Mouse (Mus musculus) heart, embryonic 13.5 days (tissue): Measurements from ENCODE around the gene Rev1. TPM values are rescaled to one million over a fixed set of nuclear protein-coding genes. Genes with fewer than 3 reads are reported as not detected.

Experiments used
- ATAC-seq: fragments of 200-750 bp; cut with Nextera tagmentation; 2 replicates; pipeline ENCODE4 v1.8.0; 2017; ENCODE audit warnings: moderate TSS enrichment; ENCODE audit not compliant: insufficient number of reproducible peaks, low FRiP score, low TSS enrichment; ENCODE audit errors: extremely low read depth
- H3K27ac ChIP-seq: fragments of 300-500 bp; sonication (generic); replicated peaks from 2 replicates; pipeline ENCODE4 v1.5.1; 2015; ENCODE audit warnings: moderate library complexity, mild to moderate bottlenecking, inconsistent platforms
- H3K27me3 ChIP-seq: fragments of 300-500 bp; sonication (generic); replicated peaks from 2 replicates; pipeline ENCODE4 v1.6.1; 2015; ENCODE audit warnings: mild to moderate bottlenecking, inconsistent platforms
- H3K36me3 ChIP-seq: fragments of 300-500 bp; sonication (generic); 2 replicates; pipeline ENCODE4 v1.6.1; 2015; ENCODE audit warnings: mild to moderate bottlenecking, inconsistent platforms
- H3K4me1 ChIP-seq: fragments of 300-500 bp; sonication (generic); 2 replicates; pipeline ENCODE4 v1.6.1; 2015; ENCODE audit warnings: inconsistent platforms
- H3K4me2 ChIP-seq: fragments of 300-500 bp; sonication (generic); 2 replicates; pipeline ENCODE4 v1.6.1; 2015; ENCODE audit warnings: inconsistent platforms, mild to moderate bottlenecking, moderate library complexity
- H3K4me3 ChIP-seq: fragments of 300-500 bp; sonication (generic); 2 replicates; pipeline ENCODE4 v1.5.1; 2015; ENCODE audit warnings: moderate library complexity, mild to moderate bottlenecking, inconsistent platforms
- H3K9ac ChIP-seq: fragments of 300-500 bp; sonication (generic); 2 replicates; pipeline ENCODE4 v1.6.1; 2015; ENCODE audit warnings: inconsistent platforms, mild to moderate bottlenecking, moderate library complexity
- H3K9me3 ChIP-seq: fragments of 300-500 bp; sonication (generic); 2 replicates; pipeline ENCODE4 v1.6.1; 2016; ENCODE audit warnings: inconsistent platforms
- WGBS: fragments of 180-500 bp; shearing (Covaris S2); methylation state at CpG from one replicate; pipeline ENCODE4 v1.1.7; 2015; ENCODE audit warnings: mixed read lengths; 5-methylcytosine and 5-hydroxymethylcytosine counted together
- polyA plus RNA-seq: library from polyadenylated mRNA; unstranded; fragments of >200 nt; fragmentation: Nextera tagmentation; extraction: Ambion mirVana; gene quantifications from 2 replicates; pipeline ENCODE4 v1.2.1, GENCODE M21; 2015

Rev1 gene
- 19.6 and 19.7 TPM in 2 replicates for polyA plus RNA-seq

- no peaks in the 10 kb centered on the region for H3K27me3 ChIP-seq
- H3K36me3 ChIP-seq, result no peaks in the 10 kb centered on the region
- peak within 1 kb of the TSS; percentile 97 for H3K9ac ChIP-seq
- WGBS, result under 1% methylated on average over 78 of the region's 122 CpGs
- H3K27ac ChIP-seq, result peak within 1 kb of the TSS; percentile 94
- H3K4me2 ChIP-seq, result peak within 1 kb of the TSS; percentile 95
- peak; percentile 94 for ATAC-seq
- H3K9me3 ChIP-seq, result no peaks in the 10 kb centered on the region
- peaks cover 42% of the 10 kb centered on the region for H3K4me1 ChIP-seq
- H3K4me3 ChIP-seq, result peak within 1 kb of the TSS; percentile 93
Measured at GRCm38 (mm10) chr1:38129501-38130267, at the start of gene Rev1. TSS of gene Rev1 (minus strand) at chr1:38129801.

DNA sequence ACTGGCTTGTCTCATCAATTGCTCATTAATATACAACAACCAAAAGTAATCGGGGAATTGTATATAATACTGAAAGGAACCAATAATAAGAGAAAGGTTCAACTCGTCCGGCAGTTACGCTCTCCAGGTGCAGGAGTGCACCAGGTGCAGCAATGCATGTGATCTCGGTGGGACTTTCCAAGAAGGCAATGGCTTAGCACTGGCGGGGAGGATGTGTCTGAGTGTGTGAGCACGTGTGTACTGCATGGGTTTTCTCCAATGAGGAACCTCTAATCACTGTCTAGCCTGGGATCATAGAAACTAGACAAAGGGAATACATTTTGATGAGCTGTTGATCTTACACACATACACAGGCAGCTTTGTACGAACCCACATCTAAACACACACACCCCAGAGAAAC is 49.3 kb upstream of the Rev1 start:
- H3K9me3 ChIP-seq, result no peaks in the 10 kb centered on the region
- H3K4me3 ChIP-seq, result no peak overlapping the region
- no peak for ATAC-seq
- H3K36me3 ChIP-seq, result peaks cover 14% of the 10 kb centered on the region
- no peaks in the 10 kb centered on the region for H3K4me1 ChIP-seq
- H3K4me2 ChIP-seq, result no peak overlapping the region
- no peak overlapping the region for H3K27ac ChIP-seq
- 86% methylated on average over 8 of the region's 8 CpGs for WGBS
- H3K27me3 ChIP-seq, result no peaks in the 10 kb centered on the region
- no peak overlapping the region for H3K9ac ChIP-seq

- WGBS, result 79% methylated on average over 7 of the region's 7 CpGs
- H3K4me2 ChIP-seq, result no peak overlapping the region
- H3K4me1 ChIP-seq, result no peaks in the 10 kb centered on the region
- no peaks in the 10 kb centered on the region for H3K9me3 ChIP-seq
- H3K4me3 ChIP-seq, result no peak overlapping the region
- 0 out of 2 replicates have a peak, but pooled peaks cover 2% of the 10 kb centered on the region for H3K27me3 ChIP-seq
- H3K27ac ChIP-seq, result no peak overlapping the region
- no peak for ATAC-seq
- H3K36me3 ChIP-seq, result peaks cover 11% of the 10 kb centered on the region
- H3K9ac ChIP-seq, result no peak overlapping the region
Measured at GRCm38 (mm10) chr1:38176077-38176476, 46.5 kb upstream of the Rev1 start.

DNA sequence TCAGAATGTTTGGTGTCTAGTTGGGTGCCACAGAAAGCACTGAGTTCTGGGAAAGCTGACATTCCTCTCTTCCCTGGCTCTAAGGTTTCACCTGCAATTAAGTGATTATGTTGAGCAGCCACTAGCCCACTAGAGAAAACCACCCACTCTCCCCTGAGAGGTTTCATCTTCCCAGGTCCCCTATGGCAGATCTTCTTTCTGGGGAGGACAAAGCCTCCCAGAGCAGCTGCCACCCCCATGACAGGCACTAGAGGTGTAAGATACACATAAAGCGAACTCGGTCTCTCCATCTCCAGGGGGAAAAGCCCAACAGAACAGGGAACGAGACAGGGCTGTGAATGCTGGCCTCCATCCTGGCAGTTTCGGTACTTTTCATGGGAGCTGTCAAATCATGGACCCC is 42.3 kb upstream of the Rev1 start:
- Histone ChIP-seq H3K4me1 (no peaks in the 10 kb centered on the region), H3K27ac (no peak overlapping the region), H3K4me3 (no peak overlapping the region), H3K9ac (no peak overlapping the region), H3K27me3 (0 out of 2 replicates have a peak, but pooled peaks cover 2% of the 10 kb centered on the region), H3K36me3 (no peaks in the 10 kb centered on the region), H3K4me2 (no peak overlapping the region), H3K9me3 (no peaks in the 10 kb centered on the region)
- WGBS, result 81% methylated on average over 4 of the region's 4 CpGs
- no peak for ATAC-seq

DNA sequence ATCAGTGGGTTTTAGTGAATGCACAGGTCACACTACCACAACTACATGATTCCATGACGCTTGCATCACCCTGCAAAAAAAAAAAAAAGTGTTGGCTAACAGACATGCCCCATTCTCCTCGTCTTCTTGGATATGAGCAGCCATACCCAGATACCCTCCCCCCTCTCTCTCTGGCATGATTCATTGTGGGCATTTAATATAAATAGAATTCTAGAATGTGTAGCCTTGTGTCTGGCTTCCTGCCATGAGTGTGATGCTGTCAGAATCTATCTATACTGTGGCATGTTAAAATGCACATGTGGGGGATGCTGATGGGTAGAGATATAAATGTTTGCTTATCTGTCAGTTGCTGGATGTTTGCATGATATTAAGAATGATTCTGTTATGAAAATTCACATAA is 36.1 kb upstream of the Rev1 start:
- ATAC-seq, result no peak
- Histone ChIP-seq H3K27me3 (no peaks in the 10 kb centered on the region), H3K4me1 (peaks cover 6% of the 10 kb centered on the region), H3K27ac (no peak overlapping the region), H3K4me2 (no peak overlapping the region), H3K4me3 (no peak overlapping the region), H3K9me3 (no peaks in the 10 kb centered on the region), H3K9ac (no peak overlapping the region), H3K36me3 (no peaks in the 10 kb centered on the region)
- WGBS, result 43% methylated on average over 2 of the region's 2 CpGs

- H3K27ac ChIP-seq, result no peak overlapping the region
- no peaks in the 10 kb centered on the region for H3K4me1 ChIP-seq
- no peak overlapping the region for H3K4me3 ChIP-seq
- no peak for ATAC-seq
- no peak overlapping the region for H3K4me2 ChIP-seq
- H3K27me3 ChIP-seq, result no peaks in the 10 kb centered on the region
- H3K9ac ChIP-seq, result no peak overlapping the region
- H3K9me3 ChIP-seq, result no peaks in the 10 kb centered on the region
- H3K36me3 ChIP-seq, result no peaks in the 10 kb centered on the region
- WGBS, result 84% methylated on average over 5 of the region's 5 CpGs
Measured at GRCm38 (mm10) chr1:38150086-38150485, 20.5 kb upstream of the Rev1 start.

GRCm38 (mm10) chr1:38146008-38146407 is 16.4 kb upstream of the Rev1 start:
- whole genome bisulfite sequencing, result 83% methylated on average over 4 of the region's 4 CpGs
- H3K27me3 ChIP-seq, result no peaks in the 10 kb centered on the region

GRCm38 (mm10) chr1:38141371-38141770 is 11.8 kb upstream of the Rev1 start:
- Histone ChIP-seq H3K4me3 (no peak overlapping the region), H3K36me3 (no peaks in the 10 kb centered on the region), H3K9me3 (no peaks in the 10 kb centered on the region), H3K27me3 (peaks cover 5% of the 10 kb centered on the region; the same call in 1 of the 2 replicates), H3K4me2 (no peak overlapping the region), H3K4me1 (no peaks in the 10 kb centered on the region), H3K27ac (no peak overlapping the region), H3K9ac (no peak overlapping the region)
- no peak for ATAC-seq
- WGBS, result 70% methylated on average over 1 of the region's 1 CpGs

More at GRCm38 (mm10) chr1:38146008-38146407, 16.4 kb upstream of the Rev1 start:
- Histone ChIP-seq H3K4me1 (no peaks in the 10 kb centered on the region), H3K9ac (no peak overlapping the region), H3K4me2 (no peak overlapping the region), H3K4me3 (no peak overlapping the region), H3K36me3 (no peaks in the 10 kb centered on the region), H3K9me3 (no peaks in the 10 kb centered on the region), H3K27ac (no peak overlapping the region)
- ATAC-seq, result no peak

- WGBS, result 58% methylated on average over 2 of the region's 2 CpGs
Measured at GRCm38 (mm10) chr1:38140911-38141310, 11.3 kb upstream of the Rev1 start.

GRCm38 (mm10) chr1:38139396-38139795 is 9.8 kb upstream of the Rev1 start:
- Histone ChIP-seq H3K4me3 (no peak overlapping the region), H3K27ac (no peak overlapping the region), H3K9ac (no peak overlapping the region), H3K27me3 (peaks cover 5% of the 10 kb centered on the region; the same call in 1 of the 2 replicates), H3K4me1 (no peaks in the 10 kb centered on the region), H3K36me3 (no peaks in the 10 kb centered on the region), H3K4me2 (no peak overlapping the region), H3K9me3 (no peaks in the 10 kb centered on the region)
- 47% methylated on average over 2 of the region's 2 CpGs for WGBS
- ATAC-seq, result no peak

More at GRCm38 (mm10) chr1:38140911-38141310, 11.3 kb upstream of the Rev1 start:
- ATAC-seq, result no peak
- Histone ChIP-seq H3K4me1 (no peaks in the 10 kb centered on the region), H3K9ac (no peak overlapping the region), H3K36me3 (no peaks in the 10 kb centered on the region), H3K27me3 (peaks cover 5% of the 10 kb centered on the region; the same call in 1 of the 2 replicates), H3K4me3 (no peak overlapping the region), H3K4me2 (no peak overlapping the region), H3K27ac (no peak overlapping the region), H3K9me3 (no peaks in the 10 kb centered on the region)

DNA sequence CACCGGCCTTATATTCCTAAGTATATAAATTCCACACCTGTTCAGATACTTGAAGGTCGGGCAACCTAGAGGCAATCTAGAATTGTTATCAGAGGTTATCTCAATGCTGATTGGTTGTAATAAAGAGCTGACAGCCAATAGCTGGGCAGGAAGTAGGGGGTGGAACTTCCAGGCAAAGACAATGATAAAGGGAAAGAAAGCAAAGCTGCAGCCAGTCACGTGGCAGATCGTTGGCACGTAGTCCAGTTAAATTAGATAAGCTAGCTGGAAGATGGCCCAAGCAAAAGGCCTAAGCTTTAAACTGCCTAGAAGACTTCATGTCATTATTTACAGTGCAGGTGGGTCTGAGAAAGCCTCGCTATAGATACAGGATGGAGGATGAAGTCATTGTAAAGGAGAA is 3.3 kb upstream of the Rev1 start:
- H3K4me2 ChIP-seq, result no peak overlapping the region
- peaks cover 5% of the 10 kb centered on the region; the same call in 1 of the 2 replicates for H3K27me3 ChIP-seq
- H3K4me1 ChIP-seq, result peaks cover 21% of the 10 kb centered on the region
- H3K9ac ChIP-seq, result no peak overlapping the region
- H3K4me3 ChIP-seq, result no peak overlapping the region
- H3K27ac ChIP-seq, result no peak overlapping the region
- no peaks in the 10 kb centered on the region for H3K9me3 ChIP-seq
- 51% methylated on average over 6 of the region's 6 CpGs for WGBS
- no peak for ATAC-seq
- H3K36me3 ChIP-seq, result no peaks in the 10 kb centered on the region
